Mouse (Mus musculus) embryo, embryonic 10.5 days (tissue): ENCODE measurements around the gene Habp4.

ENCODE experiments used
- DNase-seq: peaks from one replicate; pipeline ENCODE4 v3.0.0-alpha.2; 2015; ENCODE audit warnings: low spot score

The Habp4 gene

GRCm38 (mm10) chr13:64161548-64161915 is at the start of gene Habp4:
Gene Habp4, plus strand, starts transcription at chr13:64161824.
- DNase-seq = peak; percentile 99

GRCm38 (mm10) chr13:64117442-64117841 is 44.2 kb upstream of the Habp4 start:
- DNase-seq = no peak

- no peak for DNase-seq
Observed at GRCm38 (mm10) chr13:64120760-64121159, 40.9 kb upstream of the Habp4 start.

GRCm38 (mm10) chr13:64123491-64124188 is 38.0 kb upstream of the Habp4 start:
- DNase-seq = no peak

GRCm38 (mm10) chr13:64124886-64125285 is 36.7 kb upstream of the Habp4 start:
- DNase-seq = no peak

- no peak for DNase-seq
Observed at GRCm38 (mm10) chr13:64126316-64126715, 35.3 kb upstream of the Habp4 start.

- DNase-seq = no peak
Observed at GRCm38 (mm10) chr13:64128858-64129615, 32.6 kb upstream of the Habp4 start, which contains the start of gene Slc35d2. Gene Slc35d2, minus strand, starts transcription at chr13:64129368.

- peak; percentile 63 for DNase-seq
Observed at GRCm38 (mm10) chr13:64129616-64130375, 31.8 kb upstream of the Habp4 start.

- DNase-seq = peak; percentile 26
Observed at GRCm38 (mm10) chr13:64150121-64150520, 11.5 kb upstream of the Habp4 start.

- peak; percentile 91 for DNase-seq
Observed at GRCm38 (mm10) chr13:64152241-64152669, 9.4 kb upstream of the Habp4 start.

GRCm38 (mm10) chr13:64152671-64153082 is 8.9 kb upstream of the Habp4 start:
- peak; percentile 42 for DNase-seq

GRCm38 (mm10) chr13:64153083-64153682 is 8.4 kb upstream of the Habp4 start, which contains the start of gene Zfp367:
Gene Zfp367, minus strand, starts transcription at chr13:64153202.
- peak; percentile 99 for DNase-seq

- DNase-seq = peak; percentile 79
Observed at GRCm38 (mm10) chr13:64153751-64154267, 7.8 kb upstream of the Habp4 start.

GRCm38 (mm10) chr13:64154651-64155050 is 7.0 kb upstream of the Habp4 start:
- peak; percentile 26 for DNase-seq

GRCm38 (mm10) chr13:64155171-64155571 is 6.5 kb upstream of the Habp4 start:
- DNase-seq = peak; percentile 71

- no peak for DNase-seq
Observed at GRCm38 (mm10) chr13:64156966-64157365, 4.7 kb upstream of the Habp4 start.

GRCm38 (mm10) chr13:64161916-64162611 is 440 bp downstream of the Habp4 start:
- DNase-seq = no peak

GRCm38 (mm10) chr13:64162626-64163025 is 1.0 kb downstream of the Habp4 start:
- peak; percentile 46 for DNase-seq

- DNase-seq = peak; percentile 19
Observed at GRCm38 (mm10) chr13:64163147-64163715, 1.6 kb downstream of the Habp4 start.

- DNase-seq = no peak
Observed at GRCm38 (mm10) chr13:64169746-64170145, 8.1 kb downstream of the Habp4 start.

- no peak for DNase-seq
Observed at GRCm38 (mm10) chr13:64178000-64178399, 16.4 kb downstream of the Habp4 start.
